Mouse (Mus musculus) myocyte (in vitro differentiated cells): ENCODE measurements around the gene Myl7.

Source experiments
- CEBPB ChIP-seq: IDR thresholded peaks from 2 replicates; pipeline ENCODE4 v1.6.1; 2011; ENCODE audit warnings: mild to moderate bottlenecking, moderate library complexity; ENCODE audit not compliant: poor library complexity, insufficient read depth, severe bottlenecking
- E2F4 ChIP-seq: IDR thresholded peaks from one replicate; pipeline ENCODE4 v1.6.1; 2011; ENCODE audit warnings: mild to moderate bottlenecking, control low read depth, moderate library complexity; ENCODE audit not compliant: insufficient read depth
- MAX ChIP-seq: IDR thresholded peaks from one replicate; pipeline ENCODE4 v1.6.1; 2011; ENCODE audit warnings: low read depth, mild to moderate bottlenecking, control low read depth
- MYOD1 ChIP-seq, 3 experiments: IDR thresholded peaks; one replicate each; pipeline ENCODE4 v1.6.1; 2011; ENCODE audit warnings: control low read depth in 2 of 3, low read depth in 2 of 3, mild to moderate bottlenecking in 2 of 3, moderate library complexity in 1 of 3; ENCODE audit not compliant: insufficient read length in 2 of 3, control insufficient read depth in 1 of 3
- MYOG ChIP-seq, 3 experiments: IDR thresholded peaks; one replicate each; pipeline ENCODE4 v1.6.1; 2011; ENCODE audit warnings: control low read depth in 2 of 3, low read depth in 2 of 3, mild to moderate bottlenecking in 2 of 3; ENCODE audit not compliant: insufficient read length in 2 of 3, control insufficient read depth in 1 of 3, insufficient read depth in 1 of 3
- POLR2A ChIP-seq: IDR thresholded peaks from one replicate; pipeline ENCODE4 v1.6.1; 2011; ENCODE audit warnings: low read depth, mild to moderate bottlenecking, control low read depth, moderate library complexity; ENCODE audit not compliant: insufficient read length
- POLR2AphosphoS2 ChIP-seq: IDR thresholded peaks from one replicate; pipeline ENCODE4 v1.6.1; 2011; ENCODE audit warnings: low read depth, control low read depth; ENCODE audit not compliant: insufficient read length
- REST ChIP-seq: IDR thresholded peaks from one replicate; pipeline ENCODE4 v1.6.1; 2011; ENCODE audit warnings: mild to moderate bottlenecking, control low read depth, moderate library complexity; ENCODE audit not compliant: insufficient read depth, insufficient read length
- TCF12 ChIP-seq: IDR thresholded peaks from one replicate; pipeline ENCODE4 v1.6.1; 2011; ENCODE audit warnings: mild to moderate bottlenecking, control low read depth; ENCODE audit not compliant: poor library complexity, insufficient read depth, severe bottlenecking
- USF1 ChIP-seq: IDR thresholded peaks from one replicate; pipeline ENCODE4 v1.6.1; 2011; ENCODE audit warnings: low read depth, mild to moderate bottlenecking, control low read depth, moderate library complexity

GRCm38 (mm10) chr11:5855481-5855880 lies 43.1 kb downstream of the Myl7 start:
- TF ChIP-seq POLR2A (no peak), TCF12 (no peak), POLR2AphosphoS2 (no peak), REST (no peak), MAX (no peak), USF1 (no peak), E2F4 (no peak), CEBPB (peak; percentile 44; the same call in 1 of the 2 replicates), MYOG (IDR thresholded peaks at IDR 0.05; ENCODE audit: control insufficient read depth in 1 of 3, insufficient read depth in 1 of 3, insufficient read length in 2 of 3, low read depth in 2 of 3) (no peak), MYOD1 (IDR thresholded peaks at IDR 0.05; ENCODE audit: control insufficient read depth in 1 of 3, insufficient read length in 2 of 3, low read depth in 2 of 3) (peak in 2 of 3 experiments; percentile 53 to 63)
